ENCODE assay signal across 9 mouse cellular contexts in the genomic region with DNA sequence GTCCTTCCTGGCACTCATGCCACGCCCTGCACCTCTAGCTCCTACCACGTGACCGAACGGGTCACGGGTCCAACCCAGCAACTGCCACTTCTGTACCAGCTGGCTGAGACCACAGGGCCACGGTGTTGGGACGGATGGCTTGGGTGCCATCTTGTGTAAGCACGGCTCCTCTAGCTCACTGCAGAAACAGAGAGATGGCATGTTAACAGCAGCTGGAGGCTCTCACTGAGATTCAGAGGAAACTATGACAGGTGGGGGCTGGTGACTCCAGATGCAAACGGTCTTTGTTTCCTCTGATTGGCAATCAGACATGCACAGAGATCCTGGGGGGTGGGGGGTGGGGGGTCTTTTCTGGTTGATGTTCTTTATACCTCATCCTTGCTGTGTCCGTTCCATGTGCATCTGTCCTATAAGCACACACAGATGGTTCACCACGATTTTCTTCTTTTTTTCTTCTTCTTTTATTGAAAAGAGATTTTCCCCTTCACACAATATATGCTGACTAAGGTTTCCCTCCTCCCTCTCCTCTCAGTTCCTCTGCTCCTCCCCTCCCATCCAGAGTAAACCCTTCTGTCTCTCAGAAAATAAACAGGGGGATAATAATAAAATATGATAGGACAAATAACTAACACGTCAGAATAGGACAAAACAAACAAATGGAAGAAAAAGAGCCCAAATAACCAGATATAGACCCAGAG. TPM values are rescaled to one million over a fixed set of nuclear protein-coding genes. Genes with fewer than 3 reads are reported as not detected.
DNase-seq lines count a peak whose midpoint lies in the region; ATAC-seq lines count a peak whose summit lies in the region.
"Had no signal": no experiment of that assay in that cellular context is flagged by ENCODE, and none has a peak within 500 bp of the region (broad histone marks: within the 10 kb centered on the region; RNA-seq: fewer than 3 reads in every experiment).

No protein-coding gene starts in this region.

- no peaks in the 10 kb centered on the region for H3K27me3 ChIP-seq in hindbrain, embryonic 13.5 days
- H3K27me3 ChIP-seq in hindbrain, embryonic 10.5 days (ENCODE audit: insufficient read depth, poor library complexity, severe bottlenecking), result no peaks in the 10 kb centered on the region
- no peaks in the 10 kb centered on the region for H3K27me3 ChIP-seq in neural tube, embryonic 15.5 days (replicated peaks)
- H3K27me3 ChIP-seq: midbrain, embryonic 12.5 days had no signal

- peak; percentile 49 for ATAC-seq in hindbrain, embryonic 13.5 days (ENCODE audit: low FRiP score)
- peak; percentile 57; the same call in 1 of the 2 replicates for ATAC-seq in granulocyte monocyte progenitor cell, adult 5-6 weeks (replicated peaks; ENCODE audit: poor library complexity, severe bottlenecking)
- ATAC-seq in neural tube, embryonic 15.5 days (ENCODE audit: low FRiP score), result peak; percentile 46; the same call in 1 of the 2 replicates
- ATAC-seq in cerebellum, adult (ENCODE audit: insufficient number of reproducible peaks, low FRiP score, low TSS enrichment), result no peak

- H3K4me1 ChIP-seq in hindbrain, embryonic 13.5 days (replicated peaks), result peaks cover 22% of the 10 kb centered on the region
- H3K4me1 ChIP-seq in hindbrain, embryonic 10.5 days (replicated peaks), result peaks cover 11% of the 10 kb centered on the region
- H3K4me1 ChIP-seq in neural tube, embryonic 15.5 days, result peaks cover 37% of the 10 kb centered on the region

- H3K27ac ChIP-seq in hindbrain, embryonic 13.5 days, result peak overlapping the region; percentile 3; the same call in 1 of the 2 replicates
- no peak overlapping the region for H3K27ac ChIP-seq in hindbrain, embryonic 10.5 days
- no peak overlapping the region; the same call in 1 of the 2 replicates for H3K27ac ChIP-seq in neural tube, embryonic 15.5 days (replicated peaks)
- H3K27ac ChIP-seq: midbrain, embryonic 12.5 days had no signal

- no peak overlapping the region for H3K9ac ChIP-seq in hindbrain, embryonic 13.5 days
- no peak overlapping the region for H3K9ac ChIP-seq in neural tube, embryonic 15.5 days (replicated peaks)
- H3K9ac ChIP-seq: midbrain, embryonic 12.5 days had no signal

- peaks cover 3% of the 10 kb centered on the region; the same call in 1 of the 2 replicates for H3K36me3 ChIP-seq in hindbrain, embryonic 13.5 days
- H3K36me3 ChIP-seq in hindbrain, embryonic 10.5 days, result no peaks in the 10 kb centered on the region
- no peaks in the 10 kb centered on the region for H3K36me3 ChIP-seq in neural tube, embryonic 15.5 days
- H3K36me3 ChIP-seq: midbrain, embryonic 12.5 days had no signal

- H3K4me2 ChIP-seq in hindbrain, embryonic 13.5 days, result no peak overlapping the region
- H3K4me2 ChIP-seq in neural tube, embryonic 15.5 days, result no peak overlapping the region
- H3K4me2 ChIP-seq: midbrain, embryonic 12.5 days had no signal

- H3K9me3 ChIP-seq in hindbrain, embryonic 13.5 days, result no peaks in the 10 kb centered on the region
- H3K9me3 ChIP-seq in hindbrain, embryonic 10.5 days, result no peaks in the 10 kb centered on the region
- H3K9me3 ChIP-seq in neural tube, embryonic 15.5 days (replicated peaks), result no peaks in the 10 kb centered on the region
- H3K9me3 ChIP-seq: midbrain, embryonic 12.5 days had no signal

- no peak for DNase-seq in hindbrain, embryonic 10.5 days (ENCODE audit: low spot score)
- peak; percentile 67 for DNase-seq in CD4-positive helper T cell, adult 2 months (ENCODE audit: low read depth, low spot score)
- DNase-seq in urinary bladder, postnatal 4 days (ENCODE audit: low spot score in 2 of 2), result no peak
- DNase-seq in layer of hippocampus, postnatal 10 days (ENCODE audit: low spot score in 2 of 2), result no peak

- 72% methylated on average over 12 of the region's 12 CpGs for WGBS in hindbrain, embryonic 13.5 days
- 86% methylated on average over 12 of the region's 12 CpGs for WGBS in hindbrain, embryonic 10.5 days
- 72% methylated on average over 12 of the region's 12 CpGs for WGBS in neural tube, embryonic 15.5 days

- no peak overlapping the region for H3K4me3 ChIP-seq in hindbrain, embryonic 13.5 days
- H3K4me3 ChIP-seq in hindbrain, embryonic 10.5 days, result no peak overlapping the region
- H3K4me3 ChIP-seq in neural tube, embryonic 15.5 days (replicated peaks), result no peak overlapping the region
- H3K4me3 ChIP-seq: midbrain, embryonic 12.5 days had no signal

RNA-seq across cellular contexts. Expression of gene Lrch1, which starts 25.5 kb away (rescaled TPM):
- 13.1 and 13.2 TPM in 2 replicates for polyA plus RNA-seq in hindbrain, embryonic 13.5 days (2015; fragmentation: Nextera tagmentation; extraction: Ambion mirVana)
- polyA plus RNA-seq in hindbrain, embryonic 10.5 days (2016; fragmentation: Nextera tagmentation; extraction: Ambion mirVana), result 6.8 and 8.2 TPM in 2 replicates
- total RNA-seq in granulocyte monocyte progenitor cell, adult 5-6 weeks (2014; fragmentation: Nextera tagmentation), result 11.3 and 12.1 TPM in 2 replicates
- 12.3 and 12.4 TPM in 2 replicates for total RNA-seq in granulocyte monocyte progenitor cell, adult 5-6 weeks (2017)
- polyA plus RNA-seq in neural tube, embryonic 15.5 days (2015; fragmentation: Nextera tagmentation; extraction: Ambion mirVana), result 19.6 and 20.6 TPM in 2 replicates
- total RNA-seq in layer of hippocampus, postnatal 10 days (2021), result 10 to 100 TPM; 33.8 to 35.5 TPM
